Mouse (Mus musculus): ENCODE data around the gene Aagab.

The Aagab gene

GRCm38 (mm10) chr9:63602043-63602939, at the start of gene Aagab, which contains the start of gene Iqch:
TSS of gene Aagab (plus strand) at chr9:63602660.
TSS of gene Iqch (minus strand) at chr9:63602493.
- DNase-seq: peak; percentile 98

DNA sequence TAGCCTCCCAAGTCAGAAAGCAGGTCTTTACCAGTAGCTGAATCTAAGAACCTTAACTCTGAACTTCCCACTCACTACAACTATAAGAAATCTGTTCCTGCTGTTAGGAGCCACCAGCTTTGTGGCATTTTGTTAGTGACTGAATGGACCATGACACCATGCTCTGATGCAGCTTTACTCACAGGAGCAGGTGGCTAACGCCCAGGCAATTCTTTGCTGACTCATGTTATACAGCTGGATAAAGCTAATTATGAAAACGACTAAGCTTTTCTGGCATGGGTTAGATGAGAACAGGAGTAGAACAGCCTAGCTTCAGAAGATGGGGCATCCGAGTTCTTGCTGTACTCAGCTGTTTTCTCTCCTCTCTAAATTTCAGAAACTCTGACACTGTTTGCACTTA, 48.8 kb upstream of the Aagab start:
- no peak for DNase-seq

GRCm38 (mm10) chr9:63555460-63555990, 46.9 kb upstream of the Aagab start:
- peak; percentile 22 for DNase-seq

GRCm38 (mm10) chr9:63556316-63556715, 46.1 kb upstream of the Aagab start:
- no peak for DNase-seq

DNA sequence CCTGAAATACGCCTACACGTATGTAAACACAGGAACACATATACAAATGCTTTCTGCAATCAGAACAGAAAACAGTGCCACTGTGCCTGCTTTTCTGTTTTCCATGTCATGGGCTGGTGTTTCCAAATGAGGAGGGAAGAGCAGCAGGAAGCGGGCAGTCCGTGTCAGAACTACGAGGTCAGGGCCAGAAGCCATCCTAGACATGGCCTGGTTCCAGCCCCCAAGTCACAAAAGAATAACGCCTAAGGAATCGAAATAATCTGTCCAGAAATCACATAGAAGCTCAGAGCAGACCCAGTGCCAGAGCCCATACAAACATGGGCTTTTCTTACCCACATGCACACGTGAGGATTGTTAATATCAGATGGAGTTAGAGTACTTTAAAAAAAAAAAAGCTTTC, 45.5 kb upstream of the Aagab start:
- no peak for DNase-seq

DNA sequence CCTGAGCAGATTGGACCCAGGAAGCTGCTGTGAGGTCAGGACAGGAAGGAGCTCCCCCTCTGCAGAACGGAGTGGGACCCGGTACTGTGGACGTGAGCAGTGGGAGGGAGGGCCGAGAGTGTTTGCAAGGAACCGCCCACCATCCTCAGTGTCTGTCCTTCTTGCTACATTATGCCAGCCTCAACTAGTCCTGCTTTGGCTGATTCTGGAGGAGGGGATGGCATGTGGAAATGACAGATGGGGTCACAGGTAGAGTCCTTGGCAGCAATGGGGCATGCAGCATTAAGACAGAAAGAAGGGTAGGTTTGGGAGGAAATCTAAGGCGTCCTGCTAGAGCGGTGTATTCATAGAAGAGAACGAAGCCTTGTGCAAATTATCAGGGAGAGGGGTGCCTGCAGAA, 40.5 kb upstream of the Aagab start:
- DNase-seq: no peak

- DNase-seq: no peak
Measured at GRCm38 (mm10) chr9:63563436-63563835, 39.0 kb upstream of the Aagab start.

GRCm38 (mm10) chr9:63568314-63568713, 34.1 kb upstream of the Aagab start:
- DNase-seq: no peak

DNA sequence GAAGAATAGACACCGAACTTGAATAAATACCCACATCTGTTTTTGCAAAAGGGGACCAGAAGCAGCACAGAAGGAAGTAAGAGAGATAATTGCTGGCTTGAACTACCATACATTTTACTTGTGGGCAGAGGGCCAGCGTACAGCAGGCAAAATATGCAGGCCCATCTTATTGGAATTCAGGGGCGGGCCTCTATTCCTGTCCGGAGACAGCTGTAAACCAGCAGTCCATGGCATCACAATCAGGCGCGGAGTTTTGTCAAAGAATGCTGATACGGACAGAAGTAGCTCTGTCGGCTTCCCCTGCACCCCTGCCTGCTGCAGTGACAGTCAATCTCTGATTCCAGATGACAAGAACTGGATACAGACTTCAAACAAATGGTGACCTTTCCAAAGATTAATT, 33.7 kb upstream of the Aagab start:
- peak; percentile 65 for DNase-seq

DNA sequence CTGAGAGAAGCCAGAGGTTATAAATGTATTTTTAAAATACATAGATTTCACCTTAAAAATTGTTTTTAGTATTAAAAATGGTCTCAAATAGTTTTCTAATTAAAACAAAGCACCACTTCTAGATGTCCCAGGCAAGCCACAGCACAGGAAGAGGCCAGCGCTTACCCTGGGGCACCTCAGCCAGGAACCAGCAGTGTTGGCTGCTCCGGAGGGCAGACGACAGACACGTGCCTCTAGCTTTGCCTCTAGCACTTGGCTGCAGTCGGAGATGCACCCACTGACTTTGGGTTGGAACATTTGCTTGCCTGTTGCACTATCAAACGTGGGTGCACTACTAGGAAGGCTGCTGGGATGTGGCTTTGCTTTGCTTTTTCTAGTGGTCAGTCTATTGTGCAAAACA, 30.6 kb upstream of the Aagab start:
- no peak for DNase-seq

DNA sequence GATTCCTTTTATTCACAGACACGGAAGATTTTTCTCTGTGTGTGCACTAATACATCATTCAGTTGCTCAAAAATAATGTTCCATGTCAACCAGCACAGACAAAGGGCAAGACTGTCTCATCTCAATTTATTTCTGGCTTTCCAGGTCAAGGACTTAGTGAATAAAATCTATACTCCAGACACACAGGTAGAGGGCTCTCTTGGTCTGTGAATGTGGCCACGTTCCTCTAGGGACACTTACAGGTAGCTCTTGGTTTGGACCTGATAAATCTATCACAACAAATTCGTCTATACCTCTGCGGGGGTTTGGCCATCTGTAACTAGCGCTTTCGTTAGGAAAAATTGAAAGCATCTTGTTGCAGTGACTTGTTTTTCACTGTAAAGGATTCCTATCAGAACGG, 29.6 kb upstream of the Aagab start:
- no peak for DNase-seq

GRCm38 (mm10) chr9:63577469-63577868, 25.0 kb upstream of the Aagab start:
- DNase-seq: no peak

GRCm38 (mm10) chr9:63579644-63580043, 22.8 kb upstream of the Aagab start:
- no peak for DNase-seq

DNA sequence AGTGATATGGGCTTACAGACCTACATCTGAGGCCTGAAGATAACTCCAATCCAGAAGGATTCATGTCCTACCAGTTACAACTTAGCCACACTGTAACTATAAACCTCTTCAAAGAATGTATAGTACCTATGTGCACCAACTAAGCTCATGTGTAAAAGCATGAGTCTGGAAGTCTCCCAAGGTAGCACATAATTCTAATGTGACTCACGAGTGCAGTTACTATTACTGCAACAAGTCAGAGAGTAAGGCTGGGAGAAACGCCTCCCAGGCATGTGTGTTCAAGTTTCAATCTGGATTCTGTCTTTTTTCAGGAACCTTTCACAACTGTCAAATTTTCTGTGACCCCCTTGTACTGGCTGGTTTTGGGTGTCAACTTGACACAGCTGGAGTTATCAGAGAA, 22.4 kb upstream of the Aagab start:
- no peak for DNase-seq

GRCm38 (mm10) chr9:63581778-63582177, 20.7 kb upstream of the Aagab start:
- no peak for DNase-seq

GRCm38 (mm10) chr9:63585251-63585650, 17.2 kb upstream of the Aagab start:
- DNase-seq: no peak

DNA sequence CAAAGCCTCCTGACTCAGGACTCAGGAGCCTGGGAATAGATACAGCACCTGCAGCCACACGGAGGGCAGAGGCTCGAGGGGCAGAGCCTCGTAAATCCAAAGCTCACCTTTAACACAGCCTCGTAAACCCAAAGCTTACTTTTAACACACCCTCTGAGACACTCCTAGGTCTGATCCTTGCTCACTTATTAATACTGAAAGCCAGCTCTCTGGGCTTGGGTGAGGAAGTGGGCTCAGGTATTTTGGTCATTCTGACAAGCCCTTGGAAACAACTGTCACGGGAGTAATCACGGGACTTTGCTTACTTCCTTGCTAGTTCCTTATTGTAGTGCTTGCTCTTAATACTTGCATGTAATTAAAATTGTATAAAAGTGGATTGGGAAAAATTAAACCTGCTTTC, 13.3 kb upstream of the Aagab start:
- no peak for DNase-seq

DNA sequence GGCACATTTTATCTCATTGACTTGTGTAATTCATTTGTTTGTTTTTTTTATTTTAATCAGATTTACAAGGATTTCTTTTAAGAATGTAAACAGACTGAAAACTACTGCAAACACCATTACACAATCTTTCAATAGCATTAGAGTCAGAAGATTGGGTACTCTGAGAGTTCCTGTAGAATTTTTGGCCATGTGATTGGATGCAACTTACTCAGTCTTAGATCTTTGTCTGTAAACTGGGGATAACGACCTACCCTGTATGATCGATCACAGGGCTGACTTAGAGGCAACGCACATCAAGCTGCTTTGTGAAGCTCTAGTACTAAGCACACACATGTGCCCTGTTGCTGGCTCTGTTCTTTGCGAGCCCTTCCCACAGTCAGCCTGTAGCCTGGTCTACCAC, 11.9 kb upstream of the Aagab start:
- DNase-seq: no peak

- DNase-seq: no peak
Measured at GRCm38 (mm10) chr9:63591661-63592256, 10.7 kb upstream of the Aagab start.

GRCm38 (mm10) chr9:63595032-63595431, 7.4 kb upstream of the Aagab start:
- peak; percentile 17 for DNase-seq

DNA sequence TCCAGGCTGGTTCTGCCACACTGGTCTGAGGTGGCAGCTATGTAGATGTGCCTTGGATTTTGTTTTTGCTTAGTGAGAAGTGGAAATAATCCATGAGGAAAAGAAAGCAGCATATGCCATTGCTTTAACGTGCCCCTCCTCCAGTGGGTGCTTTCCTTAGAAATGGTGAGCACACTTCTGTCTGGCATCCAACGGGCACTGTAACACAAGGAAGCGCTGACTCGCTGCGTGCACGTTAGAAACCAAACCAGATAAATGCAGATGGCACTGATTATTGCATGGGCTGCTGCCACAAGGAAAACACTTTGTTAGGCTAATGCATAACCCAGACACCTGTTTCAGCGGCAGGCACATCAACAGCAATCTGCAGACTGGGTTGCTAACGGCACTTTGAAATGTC, 6.8 kb upstream of the Aagab start:
- DNase-seq: no peak

DNA sequence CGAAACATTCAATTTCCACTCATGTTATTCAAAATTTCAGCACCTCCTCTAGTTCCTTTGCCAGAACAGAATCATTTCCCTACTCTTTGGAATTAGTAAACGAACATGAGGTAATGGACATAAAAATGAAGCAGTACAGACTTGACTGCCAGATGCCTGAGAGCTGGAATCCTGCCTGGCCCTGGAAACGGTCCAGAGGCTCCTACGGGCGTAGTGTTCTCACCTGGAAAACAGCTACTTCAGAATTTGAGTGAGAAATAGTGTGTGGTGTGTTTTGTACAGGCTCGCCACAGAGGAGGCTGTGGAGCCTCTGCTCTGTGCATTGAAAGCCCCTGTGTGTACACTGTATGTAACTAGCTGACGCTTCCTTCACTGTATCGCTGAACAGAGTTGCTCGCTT, 5.8 kb upstream of the Aagab start:
- DNase-seq: peak; percentile 72

GRCm38 (mm10) chr9:63603849-63604248, 1.4 kb downstream of the Aagab start:
- DNase-seq: peak; percentile 53

GRCm38 (mm10) chr9:63606594-63606993, 4.1 kb downstream of the Aagab start:
- no peak for DNase-seq
